Mouse (Mus musculus) kidney, embryonic 16.5 days (tissue): Measurements from ENCODE around the gene 9930022D16Rik. TPM values are rescaled to one million over a fixed set of nuclear protein-coding genes. Genes with fewer than 3 reads are reported as not detected.

Source experiments
- ATAC-seq: fragments of 200-750 bp; cut with Nextera tagmentation; 2 replicates; pipeline ENCODE4 v1.8.0; 2017; ENCODE audit warnings: moderate TSS enrichment; ENCODE audit not compliant: low FRiP score, low TSS enrichment
- H3K27ac ChIP-seq: fragments of 300-500 bp; sonication (generic); 2 replicates; pipeline ENCODE4 v1.5.1; 2014; ENCODE audit warnings: low read length
- H3K27me3 ChIP-seq: fragments of 300-500 bp; sonication (generic); 2 replicates; pipeline ENCODE4 v1.6.1; 2014; ENCODE audit warnings: low read length, control low read depth, mixed read lengths; ENCODE audit not compliant: insufficient read depth
- H3K36me3 ChIP-seq: fragments of 300-500 bp; sonication (generic); 2 replicates; pipeline ENCODE4 v1.6.1; 2014; ENCODE audit warnings: low read length, control low read depth, mixed read lengths; ENCODE audit not compliant: insufficient read depth
- H3K4me1 ChIP-seq: fragments of 300-500 bp; sonication (generic); 2 replicates; pipeline ENCODE4 v1.6.1; 2014; ENCODE audit warnings: low read length, control low read depth, mixed read lengths; ENCODE audit not compliant: insufficient read depth
- H3K4me2 ChIP-seq: fragments of 300-500 bp; sonication (generic); replicated peaks from 2 replicates; pipeline ENCODE4 v1.6.1; 2014; ENCODE audit warnings: low read depth, low read length
- H3K4me3 ChIP-seq: fragments of 300-500 bp; sonication (generic); 2 replicates; pipeline ENCODE4 v1.5.1; 2014; ENCODE audit warnings: mild to moderate bottlenecking, low read length
- H3K9ac ChIP-seq: fragments of 300-500 bp; sonication (generic); replicated peaks from 2 replicates; pipeline ENCODE4 v1.6.1; 2014; ENCODE audit warnings: low read length
- H3K9me3 ChIP-seq: fragments of 300-500 bp; sonication (generic); 2 replicates; pipeline ENCODE4 v1.6.1; 2016; ENCODE audit warnings: low read length, control low read depth
- WGBS: fragments of 180-500 bp; shearing (Covaris S2); extraction: QIAGEN DNeasy Blood & Tissue Kit; methylation state at CpG from one replicate; pipeline ENCODE4 v1.1.7; 2014; 5-methylcytosine and 5-hydroxymethylcytosine counted together
- polyA plus RNA-seq: library from polyadenylated mRNA; unstranded; fragments of >200 nt; fragmentation: Nextera tagmentation; extraction: Ambion mirVana; gene quantifications from 2 replicates; pipeline ENCODE4 v1.2.1, GENCODE M21; 2015

9930022D16Rik gene
- polyA plus RNA-seq: not detected in 2 replicates

GRCm38 (mm10) chr11:109413617-109414016 lies at the start of gene 9930022D16Rik:
9930022D16Rik (plus strand) TSS chr11:109413917.
- H3K36me3 ChIP-seq: no peaks in the 10 kb centered on the region
- H3K9me3 ChIP-seq: no peaks in the 10 kb centered on the region
- 69% methylated on average over 6 of the region's 6 CpGs for WGBS
- no peak within 1 kb of the TSS for H3K4me3 ChIP-seq
- no peak within 1 kb of the TSS for H3K4me2 ChIP-seq
- H3K27me3 ChIP-seq: no peaks in the 10 kb centered on the region
- no peak within 1 kb of the TSS for H3K9ac ChIP-seq
- H3K27ac ChIP-seq: no peak within 1 kb of the TSS
- no peaks in the 10 kb centered on the region for H3K4me1 ChIP-seq
- no peak for ATAC-seq

GRCm38 (mm10) chr11:109364337-109364736 lies 49.4 kb upstream of the 9930022D16Rik start:
- H3K27ac ChIP-seq: no peak overlapping the region
- peak overlapping the region; percentile 27 for H3K4me3 ChIP-seq
- ATAC-seq: no peak
- H3K36me3 ChIP-seq: peaks cover 15% of the 10 kb centered on the region
- H3K9ac ChIP-seq: peak overlapping the region; percentile 46
- H3K27me3 ChIP-seq: no peaks in the 10 kb centered on the region
- H3K4me1 ChIP-seq: peaks cover 55% of the 10 kb centered on the region
- no peaks in the 10 kb centered on the region for H3K9me3 ChIP-seq
- H3K4me2 ChIP-seq: peak overlapping the region; percentile 80
- 68% methylated on average over 2 of the region's 2 CpGs for WGBS

GRCm38 (mm10) chr11:109364881-109365280 lies 48.8 kb upstream of the 9930022D16Rik start:
- 74% methylated on average over 10 of the region's 10 CpGs for WGBS
- Histone ChIP-seq H3K4me2 (peak overlapping the region; percentile 80), H3K9me3 (no peaks in the 10 kb centered on the region), H3K27me3 (no peaks in the 10 kb centered on the region), H3K4me3 (peak overlapping the region; percentile 27; the same call in 1 of the 2 replicates), H3K4me1 (peaks cover 59% of the 10 kb centered on the region), H3K36me3 (peaks cover 19% of the 10 kb centered on the region), H3K27ac (no peak overlapping the region), H3K9ac (peak overlapping the region; percentile 46)
- no peak for ATAC-seq

- no peak overlapping the region for H3K27ac ChIP-seq
- no peaks in the 10 kb centered on the region for H3K27me3 ChIP-seq
- peaks cover 59% of the 10 kb centered on the region for H3K4me1 ChIP-seq
- ATAC-seq: no peak
- H3K9me3 ChIP-seq: no peaks in the 10 kb centered on the region
- H3K4me2 ChIP-seq: no peak overlapping the region
- 93% methylated on average over 5 of the region's 5 CpGs for WGBS
- no peak overlapping the region for H3K9ac ChIP-seq
- H3K4me3 ChIP-seq: no peak overlapping the region
- peaks cover 19% of the 10 kb centered on the region for H3K36me3 ChIP-seq
Measured at GRCm38 (mm10) chr11:109365818-109366217, 47.9 kb upstream of the 9930022D16Rik start.

- Histone ChIP-seq H3K27ac (no peak overlapping the region), H3K9me3 (no peaks in the 10 kb centered on the region), H3K4me1 (peaks cover 56% of the 10 kb centered on the region), H3K4me2 (no peak overlapping the region), H3K36me3 (peaks cover 19% of the 10 kb centered on the region), H3K4me3 (no peak overlapping the region), H3K9ac (0 out of 2 replicates have a peak overlapping the region, but pooled peaks have one; percentile 11), H3K27me3 (no peaks in the 10 kb centered on the region)
- ATAC-seq: no peak
- WGBS: 72% methylated on average over 15 of the region's 15 CpGs
Measured at GRCm38 (mm10) chr11:109366802-109367579, 46.7 kb upstream of the 9930022D16Rik start.

- Histone ChIP-seq H3K27ac (no peak overlapping the region), H3K4me1 (peaks cover 55% of the 10 kb centered on the region), H3K4me3 (no peak overlapping the region), H3K4me2 (no peak overlapping the region), H3K27me3 (no peaks in the 10 kb centered on the region), H3K36me3 (peaks cover 25% of the 10 kb centered on the region), H3K9ac (no peak overlapping the region), H3K9me3 (no peaks in the 10 kb centered on the region)
- ATAC-seq: peak; percentile 67; the same call in 1 of the 2 replicates
- WGBS: 79% methylated on average over 3 of the region's 3 CpGs
Measured at GRCm38 (mm10) chr11:109369026-109369637, 44.6 kb upstream of the 9930022D16Rik start.

GRCm38 (mm10) chr11:109375412-109375811 lies 38.3 kb upstream of the 9930022D16Rik start:
- Histone ChIP-seq H3K9ac (no peak overlapping the region), H3K36me3 (peaks cover 7% of the 10 kb centered on the region; the same call in 1 of the 2 replicates), H3K9me3 (no peaks in the 10 kb centered on the region), H3K4me1 (peaks cover 25% of the 10 kb centered on the region), H3K4me3 (no peak overlapping the region), H3K4me2 (no peak overlapping the region), H3K27me3 (no peaks in the 10 kb centered on the region), H3K27ac (no peak overlapping the region)
- no peak for ATAC-seq
- 79% methylated on average over 7 of the region's 7 CpGs for WGBS

GRCm38 (mm10) chr11:109376484-109377143 lies 37.1 kb upstream of the 9930022D16Rik start:
- Histone ChIP-seq H3K27ac (no peak overlapping the region), H3K4me1 (peaks cover 23% of the 10 kb centered on the region), H3K9ac (no peak overlapping the region), H3K9me3 (no peaks in the 10 kb centered on the region), H3K36me3 (peaks cover 7% of the 10 kb centered on the region; the same call in 1 of the 2 replicates), H3K4me3 (no peak overlapping the region), H3K27me3 (no peaks in the 10 kb centered on the region), H3K4me2 (no peak overlapping the region)
- no peak for ATAC-seq
- WGBS: 48% methylated on average over 7 of the region's 7 CpGs

GRCm38 (mm10) chr11:109377477-109377876 lies 36.2 kb upstream of the 9930022D16Rik start:
- Histone ChIP-seq H3K9ac (0 out of 2 replicates have a peak overlapping the region, but pooled peaks have one; percentile 11), H3K27me3 (no peaks in the 10 kb centered on the region), H3K9me3 (no peaks in the 10 kb centered on the region), H3K27ac (no peak overlapping the region), H3K36me3 (peaks cover 7% of the 10 kb centered on the region; the same call in 1 of the 2 replicates), H3K4me1 (peaks cover 19% of the 10 kb centered on the region), H3K4me2 (0 out of 2 replicates have a peak overlapping the region, but pooled peaks have one; percentile 10), H3K4me3 (no peak overlapping the region)
- ATAC-seq: 0 out of 2 replicates have a peak, but pooled peaks have one; percentile 71
- 31% methylated on average over 10 of the region's 10 CpGs for WGBS
